Mouse (Mus musculus) midbrain, embryonic 12.5 days (tissue): ENCODE measurements at regions not wholly inside any gene's neighbourhood (a gene's known extent, or its start where the extent isn't known, plus 50 kb on each side); places are given as distances from the start of the nearest gene placed in this dataset.

Experiments used
- ATAC-seq: fragments of 200-750 bp; cut with Nextera tagmentation; 2 replicates; pipeline ENCODE4 v1.8.0; 2017; ENCODE audit warnings: low read depth, moderate TSS enrichment, moderate library complexity; ENCODE audit not compliant: low FRiP score
- H3K27ac ChIP-seq: fragments of 300-500 bp; sonication (generic); replicated peaks from 2 replicates; pipeline ENCODE4 v1.5.1; 2016; ENCODE audit warnings: mild to moderate bottlenecking
- H3K27me3 ChIP-seq: fragments of 300-500 bp; sonication (generic); 2 replicates; pipeline ENCODE4 v1.6.1; 2016; ENCODE audit warnings: mild to moderate bottlenecking
- H3K36me3 ChIP-seq: fragments of 300-500 bp; sonication (generic); 2 replicates; pipeline ENCODE4 v1.6.1; 2016
- H3K4me1 ChIP-seq: fragments of 300-500 bp; sonication (generic); 2 replicates; pipeline ENCODE4 v1.6.1; 2016
- H3K4me2 ChIP-seq: fragments of 300-500 bp; sonication (generic); replicated peaks from 2 replicates; pipeline ENCODE4 v1.6.1; 2016; ENCODE audit warnings: mild to moderate bottlenecking, moderate library complexity
- H3K4me3 ChIP-seq: fragments of 300-500 bp; sonication (generic); 2 replicates; pipeline ENCODE4 v1.5.1; 2016; ENCODE audit warnings: mild to moderate bottlenecking
- H3K9ac ChIP-seq: fragments of 300-500 bp; sonication (generic); replicated peaks from 2 replicates; pipeline ENCODE4 v1.6.1; 2016; ENCODE audit warnings: mild to moderate bottlenecking, moderate library complexity
- H3K9me3 ChIP-seq: fragments of 300-500 bp; sonication (generic); 2 replicates; pipeline ENCODE4 v1.6.1; 2016; ENCODE audit warnings: mild to moderate bottlenecking
- WGBS: fragments of 180-500 bp; shearing (Covaris S2); methylation state at CpG from one replicate; pipeline ENCODE4 v1.1.7; 2016; 5-methylcytosine and 5-hydroxymethylcytosine counted together

DNA sequence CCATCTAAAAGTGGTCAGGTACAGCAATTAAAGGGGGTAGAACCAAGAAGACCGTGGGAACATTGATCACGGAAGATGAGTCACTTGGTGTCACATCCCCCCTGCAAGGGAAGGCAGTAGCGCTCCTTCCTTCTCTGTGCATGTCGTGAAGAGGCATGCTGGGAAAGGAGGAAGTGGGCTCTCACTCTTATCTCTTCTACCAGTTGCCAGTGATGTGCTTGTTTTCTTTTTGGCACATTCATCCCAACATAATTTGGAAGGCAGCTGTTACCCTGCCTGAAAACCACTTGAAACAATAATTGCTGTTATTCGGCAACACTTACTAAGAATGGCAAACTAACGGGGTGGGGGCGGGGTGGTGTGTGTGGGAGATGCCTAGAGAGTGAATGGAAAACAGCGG is 161.0 kb upstream of the Tmpo start:
- Histone ChIP-seq H3K9ac (no peak overlapping the region), H3K27me3 (no peaks in the 10 kb centered on the region), H3K36me3 (no peaks in the 10 kb centered on the region), H3K27ac (no peak overlapping the region), H3K4me2 (no peak overlapping the region), H3K4me1 (0 out of 2 replicates have a peak, but pooled peaks cover 3% of the 10 kb centered on the region), H3K4me3 (no peak overlapping the region), H3K9me3 (peaks cover 4% of the 10 kb centered on the region; the same call in 1 of the 2 replicates)
- ATAC-seq = no peak
- 79% methylated on average over 8 of the region's 8 CpGs for WGBS

GRCm38 (mm10) chr10:91339361-91339760 is 158.2 kb upstream of the Tmpo start:
- no peak overlapping the region for H3K4me3 ChIP-seq
- H3K4me2 ChIP-seq = no peak overlapping the region
- WGBS = 90% methylated on average over 3 of the region's 3 CpGs
- H3K9me3 ChIP-seq = peaks cover 4% of the 10 kb centered on the region; the same call in 1 of the 2 replicates
- H3K36me3 ChIP-seq = no peaks in the 10 kb centered on the region
- no peaks in the 10 kb centered on the region for H3K4me1 ChIP-seq
- no peak overlapping the region for H3K27ac ChIP-seq
- no peak overlapping the region for H3K9ac ChIP-seq
- ATAC-seq = no peak
- no peaks in the 10 kb centered on the region for H3K27me3 ChIP-seq

DNA sequence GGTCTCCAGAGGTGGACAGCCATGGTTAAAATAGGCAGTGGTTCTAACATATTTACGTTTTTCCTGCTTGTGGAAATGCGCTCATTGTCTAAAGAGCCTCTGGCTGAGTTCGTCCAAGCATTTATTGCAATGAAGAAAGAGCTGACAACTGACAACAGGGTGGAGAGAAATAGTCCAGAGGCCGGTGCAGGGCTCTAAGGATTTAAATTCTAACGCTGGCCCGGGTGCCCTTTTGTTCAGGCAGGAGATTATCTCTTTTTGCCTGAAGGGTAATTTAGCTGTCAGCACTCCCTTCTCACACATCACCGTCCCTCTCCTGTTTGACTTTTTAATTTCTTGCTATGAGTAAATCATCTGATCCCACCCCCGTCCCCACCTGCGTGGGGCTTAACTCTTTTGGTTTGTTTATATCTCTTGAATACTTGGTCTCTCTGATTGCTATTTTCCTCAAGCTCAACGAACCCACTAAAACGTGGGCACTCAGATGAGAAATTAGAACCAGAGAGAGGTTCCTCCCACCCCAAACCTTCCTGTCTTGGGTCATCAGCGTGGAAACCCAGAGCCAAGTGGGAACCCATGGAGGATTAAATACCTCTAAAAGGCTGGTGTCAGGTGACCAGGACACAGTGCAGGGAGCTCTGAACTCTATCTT is 145.7 kb upstream of the Tmpo start:
- WGBS = 12% methylated on average over 12 of the region's 12 CpGs
- H3K27ac ChIP-seq = peak overlapping the region; percentile 63
- H3K4me3 ChIP-seq = no peak overlapping the region
- H3K9ac ChIP-seq = no peak overlapping the region
- 0 out of 2 replicates have a peak, but pooled peaks cover 8% of the 10 kb centered on the region for H3K27me3 ChIP-seq
- H3K36me3 ChIP-seq = no peaks in the 10 kb centered on the region
- H3K4me2 ChIP-seq = 0 out of 2 replicates have a peak overlapping the region, but pooled peaks have one; percentile 4
- H3K9me3 ChIP-seq = no peaks in the 10 kb centered on the region
- peaks cover 12% of the 10 kb centered on the region for H3K4me1 ChIP-seq
- ATAC-seq = no peak

GRCm38 (mm10) chr10:91326144-91326655 is 145.1 kb upstream of the Tmpo start:
- WGBS = 66% methylated on average over 8 of the region's 8 CpGs
- Histone ChIP-seq H3K9ac (no peak overlapping the region), H3K27ac (peak overlapping the region; percentile 63)

DNA sequence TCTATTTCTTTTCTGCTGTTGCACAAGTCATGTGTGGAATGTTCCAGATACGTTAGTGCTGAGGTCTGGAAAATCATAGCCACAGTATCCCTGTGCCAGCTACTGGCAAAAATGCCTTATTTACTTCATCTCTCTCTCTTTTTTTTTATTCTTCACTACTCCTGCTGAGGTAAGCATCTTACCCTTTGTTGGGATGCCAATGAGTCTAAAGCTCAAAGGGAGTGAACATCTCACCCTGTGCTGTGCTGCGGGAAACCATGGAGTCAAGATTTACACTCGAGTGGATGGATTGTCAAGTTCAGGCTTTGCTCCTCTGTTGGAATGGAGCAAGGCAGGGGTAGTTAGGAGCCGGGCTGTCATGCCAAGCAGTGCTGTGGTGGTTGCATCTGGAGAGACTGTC is 140.1 kb upstream of the Tmpo start:
- no peak for ATAC-seq
- Histone ChIP-seq H3K36me3 (no peaks in the 10 kb centered on the region), H3K4me3 (no peak overlapping the region), H3K9me3 (no peaks in the 10 kb centered on the region), H3K4me2 (no peak overlapping the region), H3K4me1 (peaks cover 4% of the 10 kb centered on the region), H3K27ac (no peak overlapping the region), H3K27me3 (0 out of 2 replicates have a peak, but pooled peaks cover 8% of the 10 kb centered on the region), H3K9ac (no peak overlapping the region)
- 79% methylated on average over 4 of the region's 4 CpGs for WGBS

More at GRCm38 (mm10) chr10:91326144-91326655, 145.1 kb upstream of the Tmpo start:
- H3K4me2 ChIP-seq = 0 out of 2 replicates have a peak overlapping the region, but pooled peaks have one; percentile 4
- H3K4me1 ChIP-seq = peaks cover 12% of the 10 kb centered on the region
- H3K36me3 ChIP-seq = no peaks in the 10 kb centered on the region
- no peaks in the 10 kb centered on the region for H3K9me3 ChIP-seq
- 0 out of 2 replicates have a peak, but pooled peaks cover 8% of the 10 kb centered on the region for H3K27me3 ChIP-seq
- no peak overlapping the region for H3K4me3 ChIP-seq
- ATAC-seq = no peak

- H3K36me3 ChIP-seq = no peaks in the 10 kb centered on the region
- no peak overlapping the region for H3K4me3 ChIP-seq
- no peak overlapping the region for H3K27ac ChIP-seq
- H3K4me2 ChIP-seq = no peak overlapping the region
- no peak overlapping the region for H3K9ac ChIP-seq
- H3K27me3 ChIP-seq = no peaks in the 10 kb centered on the region
- H3K4me1 ChIP-seq = no peaks in the 10 kb centered on the region
- WGBS = 90% methylated on average over 10 of the region's 10 CpGs
- H3K9me3 ChIP-seq = no peaks in the 10 kb centered on the region
- ATAC-seq = no peak
These were observed 138.5 kb upstream of the Tmpo start for GRCm38 (mm10) chr10:91319442-91320112.

- Histone ChIP-seq H3K4me3 (no peak overlapping the region), H3K27me3 (no peaks in the 10 kb centered on the region), H3K4me2 (no peak overlapping the region), H3K36me3 (no peaks in the 10 kb centered on the region), H3K27ac (no peak overlapping the region), H3K4me1 (no peaks in the 10 kb centered on the region), H3K9me3 (no peaks in the 10 kb centered on the region), H3K9ac (no peak overlapping the region)
- no peak for ATAC-seq
- 93% methylated on average over 1 of the region's 1 CpGs for WGBS
These were observed 133.3 kb upstream of the Tmpo start for GRCm38 (mm10) chr10:91314441-91314840.

DNA sequence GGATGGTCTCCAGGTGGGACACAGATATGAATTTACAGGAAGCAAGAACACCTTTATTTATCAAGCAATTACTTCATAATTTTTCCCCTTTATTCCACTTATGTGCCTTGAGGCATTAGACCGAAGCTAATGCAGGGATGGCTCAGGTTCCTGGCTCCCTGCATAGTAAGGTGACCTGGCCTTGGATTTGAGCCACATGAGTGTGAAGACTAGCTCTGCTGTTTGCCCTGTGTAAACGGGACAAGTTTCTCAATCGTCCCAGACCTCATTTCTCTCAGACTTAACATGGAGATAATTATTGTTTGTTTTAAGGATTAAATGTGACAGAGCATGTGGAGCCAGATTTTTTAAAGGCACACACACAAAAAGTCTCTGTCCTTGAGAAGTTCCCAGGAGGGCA is 132.2 kb upstream of the Tmpo start:
- ATAC-seq = no peak
- Histone ChIP-seq H3K27ac (no peak overlapping the region), H3K4me2 (no peak overlapping the region), H3K36me3 (no peaks in the 10 kb centered on the region), H3K27me3 (no peaks in the 10 kb centered on the region), H3K4me3 (no peak overlapping the region), H3K4me1 (no peaks in the 10 kb centered on the region), H3K9ac (no peak overlapping the region), H3K9me3 (no peaks in the 10 kb centered on the region)
- 54% methylated on average over 3 of the region's 3 CpGs for WGBS

- no peaks in the 10 kb centered on the region for H3K9me3 ChIP-seq
- no peak overlapping the region for H3K4me2 ChIP-seq
- no peaks in the 10 kb centered on the region for H3K4me1 ChIP-seq
- H3K9ac ChIP-seq = no peak overlapping the region
- WGBS = 73% methylated on average over 5 of the region's 5 CpGs
- H3K27ac ChIP-seq = no peak overlapping the region
- H3K36me3 ChIP-seq = no peaks in the 10 kb centered on the region
- no peak for ATAC-seq
- no peak overlapping the region for H3K4me3 ChIP-seq
- H3K27me3 ChIP-seq = no peaks in the 10 kb centered on the region
These were observed 131.8 kb upstream of the Tmpo start for GRCm38 (mm10) chr10:91312913-91313312.

DNA sequence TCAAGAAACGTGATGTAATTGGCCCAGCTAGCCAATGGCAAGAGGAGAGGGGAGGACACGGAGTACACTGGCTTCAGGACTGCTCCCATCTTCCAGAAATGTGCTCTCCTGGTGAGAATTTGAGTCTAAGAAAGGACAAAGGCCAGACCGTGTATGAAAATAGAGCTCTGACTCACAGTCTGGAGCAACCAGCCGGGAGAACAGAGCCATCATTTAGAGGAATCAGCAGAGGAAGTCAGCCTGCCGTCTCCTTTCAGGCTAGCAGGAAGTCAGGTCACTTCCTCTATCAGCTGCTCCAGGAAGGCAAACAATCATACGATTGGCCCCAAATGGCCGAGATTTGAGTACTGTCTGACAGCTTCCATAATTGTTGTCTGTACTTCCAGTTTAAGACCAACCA is 119.0 kb upstream of the Tmpo start:
- Histone ChIP-seq H3K27ac (no peak overlapping the region), H3K4me2 (no peak overlapping the region), H3K4me1 (peaks cover 5% of the 10 kb centered on the region; the same call in 1 of the 2 replicates), H3K27me3 (peaks cover 6% of the 10 kb centered on the region; the same call in 1 of the 2 replicates), H3K9ac (no peak overlapping the region), H3K9me3 (no peaks in the 10 kb centered on the region), H3K36me3 (no peaks in the 10 kb centered on the region), H3K4me3 (no peak overlapping the region)
- no peak for ATAC-seq
- WGBS = 76% methylated on average over 7 of the region's 7 CpGs

DNA sequence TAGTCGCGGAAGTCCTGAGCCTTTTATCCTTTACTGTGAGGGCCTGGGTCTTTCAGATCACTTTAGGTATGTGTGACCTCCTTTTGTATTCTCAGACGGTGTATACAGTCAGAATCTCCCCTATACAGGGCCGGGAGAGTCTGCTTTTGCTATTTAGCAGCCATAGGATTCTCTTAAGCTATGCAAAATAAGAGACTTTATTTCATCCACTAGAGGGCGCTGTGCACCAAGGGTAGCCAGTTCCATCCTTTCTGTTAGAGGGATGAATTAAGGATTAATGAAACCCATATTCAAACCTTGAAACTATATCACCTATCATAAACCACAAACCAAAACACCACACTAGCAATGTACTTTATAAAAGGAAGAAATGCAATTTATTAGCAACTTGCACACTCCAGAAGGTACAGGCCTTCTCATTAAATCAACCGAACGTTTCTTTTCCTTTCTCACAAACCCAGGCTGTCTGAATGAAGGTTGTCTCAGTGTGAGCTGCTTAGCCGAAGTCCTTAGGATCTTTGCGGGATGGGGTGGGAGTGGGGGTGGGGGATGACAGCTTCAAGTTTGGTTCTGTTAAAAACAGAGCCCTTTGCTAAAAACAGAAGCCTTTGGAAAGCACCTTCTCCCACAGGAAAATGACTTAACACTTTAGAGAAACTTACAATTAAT is 116.8 kb upstream of the Tmpo start:
- WGBS = 16% methylated on average over 9 of the region's 9 CpGs
- no peak overlapping the region for H3K27ac ChIP-seq
- no peak overlapping the region for H3K4me3 ChIP-seq
- H3K9ac ChIP-seq = no peak overlapping the region
- H3K9me3 ChIP-seq = no peaks in the 10 kb centered on the region
- no peak overlapping the region for H3K4me2 ChIP-seq
- H3K27me3 ChIP-seq = peaks cover 6% of the 10 kb centered on the region; the same call in 1 of the 2 replicates
- peaks cover 5% of the 10 kb centered on the region; the same call in 1 of the 2 replicates for H3K4me1 ChIP-seq
- ATAC-seq = peak; percentile 27; the same call in 1 of the 2 replicates
- H3K36me3 ChIP-seq = no peaks in the 10 kb centered on the region

DNA sequence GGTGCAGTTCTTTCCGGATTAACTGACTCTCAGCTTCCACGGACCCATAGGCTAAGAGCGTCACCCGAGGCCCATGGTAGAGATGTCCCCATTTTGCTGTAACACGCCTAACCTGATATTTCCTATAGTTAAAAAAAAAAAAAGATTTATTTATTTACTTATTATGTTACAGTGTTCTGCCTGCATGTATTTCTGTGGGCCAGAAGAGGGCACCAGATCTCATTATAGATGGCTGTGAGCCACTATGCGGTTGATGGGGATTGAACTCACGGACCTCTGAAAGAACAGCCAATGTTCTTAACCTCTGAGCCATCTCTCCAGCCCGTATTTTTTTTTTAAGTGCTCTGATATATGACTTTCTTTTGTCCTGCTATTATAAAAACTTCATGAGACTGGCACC is 114.2 kb upstream of the Tmpo start:
- Histone ChIP-seq H3K27me3 (peaks cover 6% of the 10 kb centered on the region; the same call in 1 of the 2 replicates), H3K36me3 (no peaks in the 10 kb centered on the region), H3K9ac (no peak overlapping the region), H3K27ac (no peak overlapping the region), H3K9me3 (no peaks in the 10 kb centered on the region), H3K4me1 (peaks cover 5% of the 10 kb centered on the region; the same call in 1 of the 2 replicates), H3K4me2 (no peak overlapping the region), H3K4me3 (no peak overlapping the region)
- WGBS = 87% methylated on average over 8 of the region's 8 CpGs
- no peak for ATAC-seq
